Mouse (Mus musculus) megakaryocyte, embryonic 14.5 days (primary cell): ENCODE measurements around the gene Rxfp4.

Experiments
- FLI1 ChIP-seq: IDR thresholded peaks from 2 replicates; pipeline ENCODE4 v1.6.1; 2012; ENCODE audit warnings: low read length, inconsistent platforms, mixed read lengths
- GATA1 ChIP-seq: IDR thresholded peaks from 3 replicates; pipeline ENCODE4 v1.6.1; 2012; ENCODE audit warnings: mixed read lengths, low read length, inconsistent platforms, borderline replicate concordance

DNA sequence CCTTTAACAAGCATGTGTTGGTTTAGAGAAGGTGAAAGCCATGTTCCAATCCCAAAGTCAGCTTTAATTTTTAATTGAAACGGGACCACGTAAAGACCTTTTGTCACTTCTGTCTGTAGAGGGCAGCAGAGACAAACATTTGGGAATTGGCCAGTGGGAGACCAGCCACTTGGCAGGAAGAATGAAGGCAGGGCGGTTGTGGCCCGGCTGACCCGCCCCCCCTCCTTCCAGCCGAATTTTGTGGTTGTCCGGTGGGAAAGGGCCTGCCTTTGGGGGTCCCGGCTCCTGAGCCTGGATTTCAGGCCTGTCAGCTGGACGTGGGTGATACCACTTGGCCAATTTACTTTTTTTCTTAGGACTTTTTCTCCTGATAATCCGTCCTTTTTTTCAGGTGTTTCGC lies 24.5 kb upstream of the Rxfp4 start:
- no peak for TF ChIP-seq GATA1
- no peak for TF ChIP-seq FLI1
